Mouse (Mus musculus) liver, embryonic 16.5 days (tissue): ENCODE data around the gene D17Wsu92e. TPM values are rescaled to one million over a fixed set of nuclear protein-coding genes. Genes with fewer than 3 reads are reported as not detected.

ENCODE experiments used
- ATAC-seq: fragments of 200-750 bp; cut with Nextera tagmentation; 2 replicates; pipeline ENCODE4 v1.8.0; 2017; ENCODE audit warnings: low read depth, mild to moderate bottlenecking, moderate number of reproducible peaks, moderate library complexity
- H3K27ac ChIP-seq: fragments of 300-500 bp; sonication (generic); 2 replicates; pipeline ENCODE4 v1.5.1; 2014; ENCODE audit warnings: mild to moderate bottlenecking, low read length
- H3K27me3 ChIP-seq: fragments of 300-500 bp; sonication (generic); 2 replicates; pipeline ENCODE4 v1.6.1; 2014; ENCODE audit warnings: low read depth, low read length, mixed read lengths; ENCODE audit not compliant: control insufficient read depth, insufficient read depth
- H3K36me3 ChIP-seq: fragments of 300-500 bp; sonication (generic); 2 replicates; pipeline ENCODE4 v1.6.1; 2014; ENCODE audit warnings: mild to moderate bottlenecking; ENCODE audit not compliant: control insufficient read depth, insufficient read depth
- H3K4me1 ChIP-seq: fragments of 300-500 bp; sonication (generic); 2 replicates; pipeline ENCODE4 v1.6.1; 2014; ENCODE audit warnings: low read depth, low read length, mixed read lengths; ENCODE audit not compliant: control insufficient read depth
- H3K4me2 ChIP-seq: fragments of 300-500 bp; sonication (generic); 2 replicates; pipeline ENCODE4 v1.6.1; 2014; ENCODE audit warnings: low read depth, low read length, mixed read lengths
- H3K4me3 ChIP-seq: fragments of 300-500 bp; sonication (generic); 2 replicates; pipeline ENCODE4 v1.5.1; 2014; ENCODE audit warnings: low read depth, mild to moderate bottlenecking, low read length
- H3K9ac ChIP-seq: fragments of 300-500 bp; sonication (generic); 2 replicates; pipeline ENCODE4 v1.6.1; 2014; ENCODE audit warnings: low read depth, low read length
- H3K9me3 ChIP-seq: fragments of 300-500 bp; sonication (generic); replicated peaks from 2 replicates; pipeline ENCODE4 v1.6.1; 2016; ENCODE audit warnings: low read length; ENCODE audit not compliant: control insufficient read depth
- WGBS: fragments of 180-500 bp; shearing (Covaris S2); extraction: QIAGEN DNeasy Blood & Tissue Kit; methylation state at CpG from one replicate; pipeline ENCODE4 v1.1.7; 2014; ENCODE audit not compliant: insufficient replicate concordance; 5-methylcytosine and 5-hydroxymethylcytosine counted together
- polyA plus RNA-seq: library from polyadenylated mRNA; unstranded; fragments of >200 nt; fragmentation: Nextera tagmentation; extraction: Ambion mirVana; gene quantifications from 2 replicates; pipeline ENCODE4 v1.2.1, GENCODE M21; 2015

The D17Wsu92e gene
- polyA plus RNA-seq, 1 experiment from 2014 or later, result 16.8 TPM

GRCm38 (mm10) chr17:27824941-27825340 lies 4.5 kb upstream of the D17Wsu92e start:
- Histone ChIP-seq H3K36me3 (no peaks in the 10 kb centered on the region), H3K4me1 (peaks cover 40% of the 10 kb centered on the region), H3K9me3 (no peaks in the 10 kb centered on the region), H3K27me3 (peaks cover 4% of the 10 kb centered on the region; the same call in 1 of the 2 replicates), H3K27ac (peak overlapping the region; percentile 80), H3K4me2 (peak overlapping the region; percentile 75), H3K4me3 (no peak overlapping the region; the same call in 1 of the 2 replicates), H3K9ac (no peak overlapping the region)
- WGBS, result 5% methylated on average over 1 of the region's 1 CpGs
- ATAC-seq, result no peak

- no peaks in the 10 kb centered on the region for H3K9me3 ChIP-seq
- H3K4me1 ChIP-seq, result peaks cover 49% of the 10 kb centered on the region
- H3K27me3 ChIP-seq, result peaks cover 4% of the 10 kb centered on the region; the same call in 1 of the 2 replicates
- H3K27ac ChIP-seq, result no peak overlapping the region
- no peak overlapping the region for H3K9ac ChIP-seq
- ATAC-seq, result no peak
- no peaks in the 10 kb centered on the region for H3K36me3 ChIP-seq
- H3K4me3 ChIP-seq, result no peak overlapping the region
- WGBS, result 73% methylated on average over 9 of the region's 9 CpGs
- H3K4me2 ChIP-seq, result no peak overlapping the region
These were observed 2.9 kb upstream of the D17Wsu92e start for GRCm38 (mm10) chr17:27823142-27823905.

- peak overlapping the region; percentile 98 for H3K27ac ChIP-seq
- H3K4me2 ChIP-seq, result peak overlapping the region; percentile 82
- H3K9me3 ChIP-seq, result no peaks in the 10 kb centered on the region
- no peaks in the 10 kb centered on the region for H3K36me3 ChIP-seq
- no peaks in the 10 kb centered on the region for H3K27me3 ChIP-seq
- ATAC-seq, result peak; percentile 23
- H3K4me1 ChIP-seq, result peaks cover 59% of the 10 kb centered on the region
- 18% methylated on average over 9 of the region's 9 CpGs for WGBS
- peak overlapping the region; percentile 97 for H3K4me3 ChIP-seq
- H3K9ac ChIP-seq, result peak overlapping the region; percentile 72
These were observed 1.2 kb upstream of the D17Wsu92e start for GRCm38 (mm10) chr17:27821407-27822338.

- peak overlapping the region; percentile 96 for H3K9ac ChIP-seq
- ATAC-seq, result peak; percentile 1; the same call in 1 of the 2 replicates
- H3K9me3 ChIP-seq, result no peaks in the 10 kb centered on the region
- peaks cover 47% of the 10 kb centered on the region for H3K4me1 ChIP-seq
- H3K27ac ChIP-seq, result peak overlapping the region; percentile 98
- peak overlapping the region; percentile 71 for H3K4me2 ChIP-seq
- under 1% methylated on average over 59 of the region's 62 CpGs for WGBS
- H3K4me3 ChIP-seq, result peak overlapping the region; percentile 97
- no peaks in the 10 kb centered on the region for H3K27me3 ChIP-seq
- H3K36me3 ChIP-seq, result no peaks in the 10 kb centered on the region; the same call in 1 of the 2 replicates
These were observed 379 bp downstream of the D17Wsu92e start for GRCm38 (mm10) chr17:27819971-27820567.

GRCm38 (mm10) chr17:27819521-27819970 lies 902 bp downstream of the D17Wsu92e start:
- Histone ChIP-seq H3K4me3 (peak overlapping the region; percentile 97), H3K27me3 (no peaks in the 10 kb centered on the region), H3K9me3 (no peaks in the 10 kb centered on the region), H3K4me1 (peaks cover 43% of the 10 kb centered on the region), H3K36me3 (no peaks in the 10 kb centered on the region; the same call in 1 of the 2 replicates), H3K4me2 (peak overlapping the region; percentile 71), H3K27ac (peak overlapping the region; percentile 98), H3K9ac (peak overlapping the region; percentile 96)
- under 1% methylated on average over 20 of the region's 20 CpGs for WGBS
- no peak for ATAC-seq

GRCm38 (mm10) chr17:27819011-27819410 lies 1.4 kb downstream of the D17Wsu92e start:
- H3K36me3 ChIP-seq, result no peaks in the 10 kb centered on the region; the same call in 1 of the 2 replicates
- peaks cover 43% of the 10 kb centered on the region for H3K4me1 ChIP-seq
- H3K9ac ChIP-seq, result peak overlapping the region; percentile 96
- no peak for ATAC-seq
- peak overlapping the region; percentile 98 for H3K27ac ChIP-seq
- H3K4me3 ChIP-seq, result peak overlapping the region; percentile 97
- WGBS, result 16% methylated on average over 7 of the region's 7 CpGs
- peak overlapping the region; percentile 71 for H3K4me2 ChIP-seq
- H3K27me3 ChIP-seq, result no peaks in the 10 kb centered on the region
- no peaks in the 10 kb centered on the region for H3K9me3 ChIP-seq

GRCm38 (mm10) chr17:27814606-27815005 lies 5.8 kb downstream of the D17Wsu92e start:
- H3K4me2 ChIP-seq, result no peak overlapping the region
- no peak overlapping the region for H3K9ac ChIP-seq
- no peak overlapping the region for H3K4me3 ChIP-seq
- no peak for ATAC-seq
- no peaks in the 10 kb centered on the region; the same call in 1 of the 2 replicates for H3K36me3 ChIP-seq
- peaks cover 49% of the 10 kb centered on the region for H3K4me1 ChIP-seq
- no peak overlapping the region for H3K27ac ChIP-seq
- H3K9me3 ChIP-seq, result no peaks in the 10 kb centered on the region
- no peaks in the 10 kb centered on the region for H3K27me3 ChIP-seq

- H3K27ac ChIP-seq, result 0 out of 2 replicates have a peak overlapping the region, but pooled peaks have one; percentile 9
- peaks cover 29% of the 10 kb centered on the region for H3K4me1 ChIP-seq
- 67% methylated on average over 3 of the region's 3 CpGs for WGBS
- H3K9ac ChIP-seq, result no peak overlapping the region
- H3K4me3 ChIP-seq, result no peak overlapping the region
- no peak overlapping the region for H3K4me2 ChIP-seq
- no peaks in the 10 kb centered on the region for H3K9me3 ChIP-seq
- H3K27me3 ChIP-seq, result no peaks in the 10 kb centered on the region
- no peaks in the 10 kb centered on the region; the same call in 1 of the 2 replicates for H3K36me3 ChIP-seq
- no peak for ATAC-seq
These were observed 8.5 kb downstream of the D17Wsu92e start for GRCm38 (mm10) chr17:27811980-27812379.
